Mouse (Mus musculus): ENCODE data around the gene Ndufs5.

DNA sequence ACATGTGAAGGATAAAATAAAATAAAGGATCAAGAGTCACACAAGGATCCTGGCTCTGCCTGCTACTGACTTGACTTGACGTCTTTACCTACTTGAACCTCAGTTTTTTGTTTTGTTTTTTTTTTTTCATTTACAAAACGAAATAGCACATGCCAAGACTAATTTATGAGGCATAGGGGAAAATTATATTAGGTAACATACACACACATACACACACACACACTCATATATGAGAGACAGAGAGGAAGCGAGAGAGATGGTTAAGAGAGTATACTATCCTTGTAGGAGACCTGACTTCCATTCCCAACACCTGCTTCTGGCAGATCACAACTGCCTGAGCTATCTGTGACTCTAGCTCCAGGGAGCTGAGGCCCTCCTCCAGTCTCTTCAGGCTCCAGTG lies 33.7 kb downstream of the Ndufs5 start, which contains the start of gene Macf1:
- TF ChIP-seq CTCF (IDR thresholded peaks at IDR 0.05; ENCODE audit: insufficient read depth, low read length) (no peak), POLR2A (IDR thresholded peaks at IDR 0.05; ENCODE audit: borderline replicate concordance, extremely low read depth, low read depth, low read length) (no peak)

All from lung, adult 2 months (tissue).